Mouse (Mus musculus) E14TG2a.4 (cell line): ENCODE results near the gene Chn1.

ENCODE experiments used
- CTCF ChIP-seq: conservative IDR thresholded peaks from 2 replicates; pipeline ENCODE4 v1.5.1; 2014; ENCODE audit warnings: low read length
- POU5F1 ChIP-seq: IDR thresholded peaks from 2 replicates; pipeline ENCODE4 v1.6.1; 2014; ENCODE audit warnings: low read length, borderline replicate concordance

- TF ChIP-seq CTCF: no peak
- no peak for TF ChIP-seq POU5F1
Observed at GRCm38 (mm10) chr2:73596326-73596725, 178.8 kb downstream of the Chn1 start.
